Mouse (Mus musculus): ENCODE results near the gene Bglap2. TPM values are rescaled to one million over a fixed set of nuclear protein-coding genes. Genes with fewer than 3 reads are reported as not detected.
A peak's percentile ranks its signal among the peaks of the same experiment; 100 is the strongest.

Bglap2 gene
- polyA plus RNA-seq, 1 experiment from 2014 or later, result not detected

DNA sequence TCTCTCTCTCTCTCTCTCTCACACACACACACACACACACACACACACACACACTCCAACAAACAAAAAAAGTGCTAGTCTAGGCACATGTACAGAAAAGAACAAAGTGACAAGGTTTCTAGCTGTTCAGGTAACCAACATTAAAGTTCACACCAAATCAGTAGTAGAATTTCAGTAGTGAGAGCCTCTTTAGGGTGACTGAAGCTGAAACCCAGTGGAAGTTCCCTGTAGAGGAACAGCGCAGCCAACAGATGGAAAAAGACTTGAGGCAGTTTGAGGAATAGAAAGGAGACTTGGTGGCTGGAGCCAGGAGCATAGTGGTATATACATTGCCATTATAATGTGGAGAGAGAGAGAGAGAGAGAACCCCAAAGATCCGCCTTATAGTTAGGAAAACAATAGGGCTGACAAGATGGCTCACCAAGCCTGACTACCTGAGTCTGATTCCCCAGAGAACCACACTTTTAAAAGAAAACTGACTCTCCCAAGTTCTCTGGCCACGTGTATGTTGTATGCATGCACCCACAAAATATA lies 43.5 kb downstream of the Bglap2 start:
- no peaks in the 10 kb centered on the region for H3K9me3 ChIP-seq
- no peaks in the 10 kb centered on the region for H3K36me3 ChIP-seq
- 32% methylated on average over 3 of the region's 3 CpGs for WGBS
- peak overlapping the region; percentile 81 for H3K4me3 ChIP-seq (replicated peaks)
- peak overlapping the region; percentile 93 for H3K27ac ChIP-seq
- peaks cover 10% of the 10 kb centered on the region for H3K4me1 ChIP-seq (replicated peaks)
- peak overlapping the region; percentile 95 for H3K9ac ChIP-seq
- H3K27me3 ChIP-seq (replicated peaks), result no peaks in the 10 kb centered on the region
- ATAC-seq, result no peak
- peak overlapping the region; percentile 66 for H3K4me2 ChIP-seq (replicated peaks)

DNA sequence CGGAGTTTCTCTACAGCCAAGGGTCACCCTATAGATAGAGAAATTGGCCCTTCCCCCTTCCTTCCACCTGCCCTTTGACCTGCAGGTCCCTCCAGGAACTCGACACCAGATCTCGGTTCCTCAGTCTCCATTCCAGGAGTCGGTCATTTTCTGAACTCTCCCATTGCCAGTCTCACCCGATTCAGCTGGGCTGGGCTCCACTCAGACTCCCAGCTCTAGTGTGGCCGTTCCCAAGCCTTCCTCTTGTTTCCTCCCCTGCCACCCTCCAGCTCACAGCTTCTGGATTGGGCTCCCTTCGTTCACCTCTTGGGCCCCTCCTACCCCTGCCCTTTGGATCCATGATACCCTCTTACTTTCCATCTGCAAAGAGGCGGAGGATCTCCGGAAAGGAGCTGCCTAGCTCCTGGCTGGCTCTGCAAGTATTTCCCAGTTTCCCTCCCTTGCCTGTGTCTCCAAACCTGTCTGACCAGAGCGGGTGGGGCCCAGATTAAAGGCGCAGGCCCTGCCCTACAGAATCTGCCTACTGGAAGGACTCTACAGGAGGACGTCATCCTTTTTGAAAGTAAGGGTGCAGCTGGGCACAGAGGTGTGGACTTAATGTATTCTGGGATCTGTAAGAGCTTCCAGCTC lies 44.4 kb downstream of the Bglap2 start:
- Histone ChIP-seq H3K9ac (peak overlapping the region; percentile 42), H3K36me3 (peaks cover 2% of the 10 kb centered on the region; the same call in 1 of the 2 replicates)
- peak; percentile 83 for ATAC-seq

DNA sequence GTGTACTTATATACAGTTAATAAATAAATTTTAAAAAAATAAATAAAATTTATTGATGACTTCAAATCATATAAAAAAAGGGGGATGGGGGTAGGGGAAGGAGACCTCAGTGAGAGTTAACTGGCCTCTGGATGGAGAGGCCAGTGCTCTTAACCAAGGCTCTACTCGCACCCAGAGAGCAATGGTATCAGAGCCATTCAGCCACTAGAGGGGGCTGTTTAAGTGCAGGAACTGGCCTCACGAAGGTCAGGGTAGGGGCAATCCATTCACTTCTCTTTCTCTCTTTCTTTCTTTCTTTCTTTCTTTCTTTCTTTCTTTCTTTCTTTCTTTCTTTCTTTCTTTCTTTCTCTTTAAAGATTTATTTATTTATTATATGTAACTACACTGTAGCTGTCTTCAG lies 47.2 kb downstream of the Bglap2 start:
- no peaks in the 10 kb centered on the region for H3K9me3 ChIP-seq
- H3K4me1 ChIP-seq (replicated peaks), result peaks cover 3% of the 10 kb centered on the region; the same call in 1 of the 2 replicates
- WGBS, result 38% methylated on average over 2 of the region's 2 CpGs
- no peak for ATAC-seq
- no peak overlapping the region for H3K4me3 ChIP-seq (replicated peaks)
- no peak overlapping the region for H3K27ac ChIP-seq
- no peak overlapping the region for H3K9ac ChIP-seq
- peaks cover 6% of the 10 kb centered on the region; the same call in 1 of the 2 replicates for H3K36me3 ChIP-seq
- H3K4me2 ChIP-seq (replicated peaks), result no peak overlapping the region
- no peaks in the 10 kb centered on the region for H3K27me3 ChIP-seq (replicated peaks)

More for the DNA sequence above, 44.4 kb downstream of the Bglap2 start:
- Histone ChIP-seq H3K27ac (peak overlapping the region; percentile 93), H3K4me1 (replicated peaks) (peaks cover 10% of the 10 kb centered on the region), H3K27me3 (replicated peaks) (no peaks in the 10 kb centered on the region), H3K4me2 (replicated peaks) (peak overlapping the region; percentile 66), H3K9me3 (no peaks in the 10 kb centered on the region), H3K4me3 (replicated peaks) (peak overlapping the region; percentile 81)
- 34% methylated on average over 12 of the region's 12 CpGs for WGBS

DNA sequence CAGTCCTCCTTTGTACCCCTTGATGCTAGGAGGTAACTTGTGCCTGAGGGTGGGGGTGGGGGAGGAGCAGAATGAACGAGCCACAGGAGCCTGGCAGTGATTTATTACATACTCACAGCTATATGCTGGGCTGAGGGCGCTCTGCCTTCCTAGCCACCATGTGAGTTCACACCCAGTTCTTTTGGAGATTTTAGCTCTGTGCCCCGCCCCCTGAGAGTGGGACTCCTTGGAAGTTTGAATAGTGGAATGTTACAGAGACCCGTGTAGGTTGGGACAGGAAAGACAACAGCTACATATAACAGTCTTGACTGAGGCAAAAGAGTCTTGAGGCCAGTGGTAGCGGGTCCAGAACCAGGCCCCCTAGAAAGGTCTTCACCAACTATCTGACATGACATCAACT lies 49.5 kb downstream of the Bglap2 start:
- WGBS, result 59% methylated on average over 5 of the region's 5 CpGs
- no peak overlapping the region for H3K4me3 ChIP-seq (replicated peaks)
- H3K4me2 ChIP-seq (replicated peaks), result no peak overlapping the region
- no peaks in the 10 kb centered on the region for H3K9me3 ChIP-seq
- H3K27me3 ChIP-seq (replicated peaks), result no peaks in the 10 kb centered on the region
- H3K4me1 ChIP-seq (replicated peaks), result peaks cover 10% of the 10 kb centered on the region
- peaks cover 6% of the 10 kb centered on the region; the same call in 1 of the 2 replicates for H3K36me3 ChIP-seq
- no peak for ATAC-seq
- no peak overlapping the region for H3K9ac ChIP-seq
- H3K27ac ChIP-seq, result no peak overlapping the region

Other genes with a start within 250 kb of the Bglap2 start
- 19.7 and 20.8 TPM in 2 replicates for gene Mef2d, start 236.3 kb downstream of the Bglap2 start, polyA plus RNA-seq (2015; fragmentation: Nextera tagmentation; extraction: Ambion mirVana)
- 0.59 and 0.69 TPM in 2 replicates for gene Rhbg, start 124.0 kb downstream of the Bglap2 start, polyA plus RNA-seq (2015; fragmentation: Nextera tagmentation; extraction: Ambion mirVana)
- 0.15 and 0.42 TPM in 2 replicates for gene Gm38392, start 91.5 kb downstream of the Bglap2 start, polyA plus RNA-seq (2015; fragmentation: Nextera tagmentation; extraction: Ambion mirVana)
- 10.2 and 12.2 TPM in 2 replicates for gene Tsacc, start 81.7 kb downstream of the Bglap2 start, polyA plus RNA-seq (2015; fragmentation: Nextera tagmentation; extraction: Ambion mirVana)
- 520 and 528 TPM in 2 replicates for gene Cct3, start 81.6 kb downstream of the Bglap2 start, polyA plus RNA-seq (2015; fragmentation: Nextera tagmentation; extraction: Ambion mirVana)
- gene Glmp, start 53.7 kb downstream of the Bglap2 start, polyA plus RNA-seq (2015; fragmentation: Nextera tagmentation; extraction: Ambion mirVana), result 268 and 282 TPM in 2 replicates
- gene Tmem79, start 42.6 kb downstream of the Bglap2 start, polyA plus RNA-seq (2015; fragmentation: Nextera tagmentation; extraction: Ambion mirVana), result 20.6 and 21.6 TPM in 2 replicates
- gene Smg5, start 42.4 kb downstream of the Bglap2 start, polyA plus RNA-seq (2015; fragmentation: Nextera tagmentation; extraction: Ambion mirVana), result 39.9 and 45.8 TPM in 2 replicates
- gene Paqr6, start 14.1 kb downstream of the Bglap2 start, polyA plus RNA-seq (2015; fragmentation: Nextera tagmentation; extraction: Ambion mirVana), result 3.7 and 4.2 TPM in 2 replicates
- gene Bglap3, start 6.0 kb downstream of the Bglap2 start, polyA plus RNA-seq (2015; fragmentation: Nextera tagmentation; extraction: Ambion mirVana), result 1.3 and 2.7 TPM in 2 replicates
- gene Bglap, start 5.8 kb upstream of the Bglap2 start, polyA plus RNA-seq (2015; fragmentation: Nextera tagmentation; extraction: Ambion mirVana), result not detected in 2 replicates
- 127 and 128 TPM in 2 replicates for gene Pmf1, start 31.6 kb upstream of the Bglap2 start, polyA plus RNA-seq (2015; fragmentation: Nextera tagmentation; extraction: Ambion mirVana)
- gene Slc25a44, start 46.4 kb upstream of the Bglap2 start, polyA plus RNA-seq (2015; fragmentation: Nextera tagmentation; extraction: Ambion mirVana), result 17.2 and 17.3 TPM in 2 replicates
- gene Sema4a, start 82.5 kb upstream of the Bglap2 start, polyA plus RNA-seq (2015; fragmentation: Nextera tagmentation; extraction: Ambion mirVana), result 30.9 and 39.2 TPM in 2 replicates
- 120 TPM in 2 replicates for gene Lmna, start 131.3 kb upstream of the Bglap2 start, polyA plus RNA-seq (2015; fragmentation: Nextera tagmentation; extraction: Ambion mirVana)
- gene Mex3a, start 153.7 kb upstream of the Bglap2 start, polyA plus RNA-seq (2015; fragmentation: Nextera tagmentation; extraction: Ambion mirVana), result 9.6 and 11.2 TPM in 2 replicates
- gene Rab25, start 169.6 kb upstream of the Bglap2 start, polyA plus RNA-seq (2015; fragmentation: Nextera tagmentation; extraction: Ambion mirVana), result 75.2 and 89.8 TPM in 2 replicates
- 188 and 231 TPM in 2 replicates for gene Lamtor2, start 174.4 kb upstream of the Bglap2 start, polyA plus RNA-seq (2015; fragmentation: Nextera tagmentation; extraction: Ambion mirVana)
- gene Ubqln4, start 175.1 kb upstream of the Bglap2 start, polyA plus RNA-seq (2015; fragmentation: Nextera tagmentation; extraction: Ambion mirVana), result 43.6 and 43.7 TPM in 2 replicates
- gene Ssr2, start 197.2 kb upstream of the Bglap2 start, polyA plus RNA-seq (2015; fragmentation: Nextera tagmentation; extraction: Ambion mirVana), result 338 and 390 TPM in 2 replicates
- gene Arhgef2, start 227.3 kb upstream of the Bglap2 start, polyA plus RNA-seq (2015; fragmentation: Nextera tagmentation; extraction: Ambion mirVana), result 60.4 and 61.2 TPM in 2 replicates

All from intestine, embryonic 15.5 days (tissue).